Mouse (Mus musculus): ENCODE data around the gene Trim21.

Trim21 gene

DNA sequence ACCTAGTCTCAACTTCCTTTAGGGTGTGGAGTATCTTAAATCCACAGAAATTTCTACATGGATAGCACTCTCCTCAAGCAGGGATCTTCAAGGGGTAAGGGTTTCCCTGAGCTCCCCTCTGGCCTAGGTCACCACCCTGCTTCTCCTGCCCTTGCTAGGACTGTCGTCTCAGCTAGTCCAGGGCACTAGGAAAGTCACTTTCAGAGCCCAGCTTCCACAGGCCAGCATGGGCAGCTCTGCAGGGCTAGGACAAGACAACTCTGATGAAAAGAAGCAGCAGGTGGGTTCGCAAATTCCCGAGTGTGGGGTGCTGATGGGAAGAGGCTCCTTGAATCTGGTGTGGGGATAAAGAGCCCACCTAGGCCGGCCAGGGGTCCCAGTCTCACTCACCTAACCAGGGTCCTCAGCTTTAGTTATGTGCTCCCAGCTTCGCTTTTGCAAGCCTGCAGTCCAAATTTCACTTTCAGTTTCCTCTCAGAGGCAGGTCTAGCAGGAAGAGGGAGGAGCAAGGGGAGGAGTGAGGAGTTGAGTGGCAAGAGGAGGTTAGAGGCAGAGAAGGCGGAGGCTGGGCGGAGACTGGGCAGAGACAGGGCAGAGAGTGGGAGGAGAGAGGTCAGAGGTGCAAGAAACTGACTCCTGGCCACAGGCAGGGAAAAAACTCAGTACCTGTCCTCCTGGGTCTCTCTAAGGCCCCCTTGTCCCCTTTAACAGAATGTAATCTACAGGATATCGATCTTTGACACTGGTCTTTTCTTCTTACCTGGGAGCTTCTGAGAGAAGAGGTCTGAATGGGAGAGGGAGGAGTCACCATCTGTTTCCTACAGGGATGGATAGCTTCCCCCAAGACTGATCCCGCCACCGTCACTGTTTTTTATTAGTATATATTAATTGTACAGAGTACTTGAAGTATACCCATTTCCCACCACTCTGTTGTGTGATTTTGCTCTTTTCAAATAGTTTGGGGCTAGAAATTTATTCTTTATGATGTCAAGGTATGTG, at the start of gene Trim21:
Gene Trim21 (minus strand): TSS at position 488 of the 999 bp plus-strand sequence.
- peak; percentile 82 to 90 for DNase-seq

DNA sequence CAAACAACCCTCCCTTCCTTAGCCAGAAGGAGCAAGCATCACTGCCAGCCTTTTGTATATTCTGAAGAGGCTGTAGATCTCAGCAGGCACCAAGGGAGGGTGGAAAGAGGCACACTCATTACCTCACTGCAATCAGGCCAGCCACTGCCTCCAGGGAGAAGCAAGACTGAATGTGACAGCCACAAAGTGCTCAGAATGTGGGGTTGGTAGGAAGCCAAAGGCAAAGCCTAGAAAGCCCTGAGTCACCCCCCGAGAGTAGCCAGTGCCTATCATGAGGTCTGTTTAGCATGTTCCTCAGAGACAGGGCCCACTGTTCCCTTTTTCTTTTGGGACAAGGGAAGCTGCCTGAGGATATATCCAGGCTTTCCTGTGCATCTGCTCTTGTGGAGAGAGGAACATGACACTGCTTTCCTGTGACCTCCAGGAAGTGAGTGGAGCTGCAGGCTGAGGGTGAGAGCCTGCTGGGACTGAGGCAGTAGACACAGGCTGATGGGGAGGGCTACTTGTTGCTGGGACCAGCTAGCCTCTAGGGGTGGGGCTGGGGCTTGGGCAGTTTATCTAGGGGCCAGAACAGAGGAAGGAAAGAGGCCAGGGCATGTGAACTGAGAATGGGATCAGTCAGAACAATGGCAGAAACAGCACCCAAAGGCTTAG, 32.2 kb upstream of the Trim21 start, which contains the start of gene Olfr552:
Gene Olfr552 (plus strand): TSS at position 393 of the 654 bp plus-strand sequence.
- no peak for DNase-seq

DNA sequence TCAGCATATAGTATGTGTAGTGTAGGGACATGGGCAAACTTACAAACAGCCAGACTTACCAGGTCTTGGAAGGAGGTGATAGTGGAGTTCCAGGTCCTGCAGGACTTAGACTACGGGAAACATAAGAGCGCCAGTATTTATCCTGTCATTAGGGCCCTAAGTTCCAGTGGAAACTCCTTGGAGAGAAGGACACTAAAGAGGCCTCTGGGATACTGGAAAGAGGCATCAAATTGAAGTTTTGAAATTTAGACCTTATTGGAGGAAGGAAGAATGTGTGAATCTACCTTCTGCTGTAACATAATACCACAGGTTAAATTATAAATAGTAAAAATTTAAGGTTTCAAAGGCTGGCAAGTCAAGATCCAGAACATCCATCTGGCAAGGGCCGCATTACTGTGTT, 26.5 kb upstream of the Trim21 start, which contains the start of gene Olfr551:
Gene Olfr551 (minus strand): TSS at position 101 of the 400 bp plus-strand sequence.
- no peak for DNase-seq

DNA sequence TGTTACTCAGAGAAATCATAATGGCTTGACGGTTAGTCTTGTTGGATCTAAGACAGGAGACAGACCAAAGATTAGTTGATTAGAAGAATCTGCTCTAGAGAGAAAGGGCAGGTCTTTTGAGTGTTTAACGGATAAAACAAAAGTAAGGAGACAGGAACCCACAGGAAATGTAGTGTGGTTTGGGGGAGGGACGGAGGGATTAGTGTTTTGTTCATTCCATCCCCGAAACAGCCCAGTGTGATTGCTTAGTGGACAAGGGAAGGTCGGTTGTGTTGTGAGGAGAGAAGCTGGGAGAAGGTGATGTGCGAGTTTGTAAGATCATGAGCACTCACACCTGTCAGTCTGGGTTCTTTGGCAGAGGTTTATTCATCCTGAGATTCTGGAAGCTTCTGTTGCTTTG, 10.7 kb upstream of the Trim21 start:
- DNase-seq = no peak

DNA sequence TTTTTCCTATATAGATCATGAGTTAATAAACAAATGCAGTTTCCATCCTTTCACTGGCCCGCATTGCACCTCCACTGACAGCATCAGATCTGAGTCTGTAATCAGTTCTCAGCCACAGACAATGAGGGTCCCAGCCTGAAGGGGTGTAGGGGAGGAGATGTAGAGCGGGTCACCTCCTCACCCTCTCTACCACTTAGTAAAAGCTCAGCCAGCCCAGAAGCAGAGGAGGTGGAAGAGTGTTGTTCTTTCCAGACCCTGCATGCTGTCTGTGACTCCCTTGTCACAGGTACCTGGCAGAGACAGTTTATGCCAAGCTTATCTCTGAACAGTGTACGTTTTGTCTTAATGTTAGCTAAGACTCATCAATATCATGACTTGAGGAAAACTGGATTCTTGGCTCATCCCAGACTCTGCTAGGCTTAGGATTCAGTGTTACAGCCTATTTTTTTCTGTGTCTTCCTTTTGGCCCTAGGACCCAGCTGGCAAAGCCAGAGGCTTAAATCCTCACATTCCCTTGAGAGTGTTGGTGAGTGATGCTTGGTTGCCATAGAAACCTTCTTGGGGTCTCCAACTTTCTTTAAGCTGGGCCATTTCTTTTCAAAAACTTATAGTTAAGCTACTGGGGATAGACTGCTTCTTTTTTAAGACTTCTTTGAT, 8.0 kb upstream of the Trim21 start:
- DNase-seq = no peak

DNA sequence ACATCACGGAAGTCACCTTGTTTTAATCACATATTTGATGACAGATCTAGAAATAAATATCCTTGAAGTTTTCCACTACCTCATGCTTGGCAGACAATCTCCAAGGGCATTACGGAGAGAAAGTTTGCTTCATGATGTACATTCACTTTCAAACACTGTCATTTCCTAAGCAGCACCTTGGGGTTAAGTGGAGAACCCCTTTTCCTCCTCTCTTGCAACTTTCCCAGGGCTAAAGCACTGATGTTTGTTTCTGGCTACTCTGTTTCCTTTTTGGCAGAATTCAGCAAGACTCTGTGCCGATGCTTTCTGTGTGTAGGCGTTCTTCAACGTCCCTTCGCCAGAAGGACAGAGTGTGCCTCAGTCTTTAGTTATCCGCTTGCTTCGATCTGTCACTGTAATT, 5.9 kb upstream of the Trim21 start, which contains the start of gene Olfr550:
Gene Olfr550 (plus strand): TSS at position 301 of the 400 bp plus-strand sequence.
- no peak for DNase-seq

DNA sequence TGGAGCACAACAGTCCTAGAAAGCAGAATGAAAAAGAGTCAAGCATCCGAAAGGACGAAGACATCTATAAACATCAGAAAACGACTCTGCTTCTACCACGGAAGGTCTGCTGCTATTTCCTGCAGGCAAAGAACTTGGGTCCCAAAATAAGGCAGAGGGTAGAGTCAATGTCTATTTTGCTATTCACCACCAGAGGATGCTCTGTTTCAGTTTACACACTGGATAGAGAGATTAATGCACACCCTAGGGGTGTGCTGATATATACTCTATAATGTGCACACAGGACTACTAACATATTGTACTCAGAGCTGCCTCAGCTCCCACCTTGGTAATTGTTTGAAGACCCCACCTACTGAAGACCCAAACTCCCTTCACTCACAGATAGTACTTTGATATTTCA, 933 bp upstream of the Trim21 start:
- no peak for DNase-seq

DNA sequence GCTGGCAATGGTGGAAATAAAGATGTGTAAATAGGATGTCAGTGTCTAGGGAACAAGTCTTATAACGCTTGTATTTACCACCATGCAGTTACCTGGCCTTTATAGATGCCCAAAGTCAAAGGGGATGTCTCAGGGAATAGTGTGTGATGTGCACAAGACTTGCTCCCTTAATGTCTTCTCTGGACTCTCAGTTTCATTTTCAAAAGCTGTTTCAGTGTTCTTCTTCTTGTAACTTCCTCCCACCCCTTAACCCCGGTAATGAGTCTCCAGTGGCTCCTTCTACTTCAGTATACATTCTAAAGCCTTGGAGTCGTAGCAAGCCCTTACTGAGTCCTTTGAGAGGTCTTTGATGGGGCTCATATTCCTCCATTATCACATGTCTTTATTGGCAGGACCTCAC, 12.0 kb downstream of the Trim21 start:
- DNase-seq = no peak

DNA sequence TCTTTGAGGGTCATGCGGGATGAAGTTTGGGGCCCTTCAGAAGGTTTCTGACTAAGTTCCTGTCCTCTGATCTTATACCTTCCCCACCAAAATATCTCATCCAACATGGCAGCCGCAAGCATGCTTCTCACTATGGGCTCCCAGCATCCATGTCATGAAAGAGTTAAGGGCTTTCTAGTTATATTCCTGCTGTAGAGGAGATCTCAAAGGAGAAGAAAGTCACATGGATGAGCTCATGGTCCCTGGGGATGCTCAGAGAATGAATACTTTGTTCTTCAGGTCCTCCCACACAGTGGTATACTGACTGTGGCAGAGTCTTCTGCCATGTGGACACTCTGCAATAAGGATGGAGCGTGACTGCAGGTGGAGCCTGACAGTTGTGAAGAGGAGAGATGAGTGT, 15.7 kb downstream of the Trim21 start, which contains the start of gene Olfr549:
Gene Olfr549 (plus strand): TSS at position 301 of the 400 bp plus-strand sequence.
- no peak for DNase-seq

DNA sequence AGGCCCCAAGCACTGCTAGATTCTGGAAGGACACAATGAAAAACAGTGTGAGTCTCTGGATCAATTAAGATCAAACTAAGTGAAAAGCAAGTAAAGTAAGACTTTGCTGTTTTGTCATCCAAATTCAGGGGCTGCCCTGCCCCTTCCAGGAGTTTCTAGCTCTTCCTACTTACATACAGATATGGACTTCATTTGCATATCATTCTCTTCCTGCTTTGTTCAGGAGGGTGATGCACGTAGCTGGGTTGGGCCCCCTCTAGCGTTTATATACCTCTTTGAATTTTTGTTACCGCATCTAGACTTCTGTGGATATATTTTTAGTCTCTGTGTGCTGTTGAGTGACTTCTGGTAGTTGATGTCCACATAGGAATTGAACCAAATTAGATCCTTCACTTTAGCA, 24.0 kb downstream of the Trim21 start:
- DNase-seq = no peak

DNA sequence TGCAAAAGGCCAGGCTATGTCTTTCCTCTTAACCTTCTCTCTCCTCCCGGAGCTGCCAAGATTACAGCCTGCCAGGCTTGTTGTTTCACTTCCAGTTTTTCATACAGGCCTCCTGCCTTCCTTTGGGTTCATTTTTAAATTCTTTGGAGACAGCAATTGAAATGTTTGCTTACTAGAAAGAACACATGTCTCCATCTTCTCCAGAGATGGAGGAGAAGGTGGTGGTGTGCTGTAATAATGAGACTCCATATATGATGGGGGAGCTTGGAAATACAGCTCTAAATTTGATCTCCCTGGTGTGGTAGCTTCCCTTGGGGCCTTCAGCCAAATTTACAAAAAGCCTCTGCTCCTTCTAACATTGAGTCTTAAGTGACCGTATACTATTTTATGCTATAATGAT, 24.7 kb downstream of the Trim21 start, which contains the start of gene Olfr548-ps1:
Gene Olfr548-ps1 (plus strand): TSS at position 301 of the 400 bp plus-strand sequence.
- no peak for DNase-seq

DNA sequence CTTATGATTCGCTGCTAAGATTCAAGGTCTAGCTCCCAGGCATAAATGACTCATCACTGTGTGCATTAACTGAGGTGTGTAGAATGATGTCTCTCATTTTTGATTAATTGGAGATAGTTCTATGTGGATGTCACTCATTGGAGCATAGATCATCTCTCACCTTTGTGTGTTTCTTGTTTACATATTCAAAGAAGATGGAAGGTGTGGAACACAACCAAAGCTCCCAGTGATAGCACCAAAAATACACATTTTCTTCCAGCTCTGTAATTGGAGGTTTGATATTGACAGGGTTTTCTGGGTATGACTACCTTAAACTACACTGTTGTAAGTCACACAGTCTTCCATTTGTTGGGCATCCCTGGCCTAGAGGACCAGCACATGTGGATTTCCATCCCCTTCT, 30.8 kb downstream of the Trim21 start, which contains the start of gene Olfr547:
Gene Olfr547 (plus strand): TSS at position 301 of the 400 bp plus-strand sequence.
- no peak for DNase-seq

DNA sequence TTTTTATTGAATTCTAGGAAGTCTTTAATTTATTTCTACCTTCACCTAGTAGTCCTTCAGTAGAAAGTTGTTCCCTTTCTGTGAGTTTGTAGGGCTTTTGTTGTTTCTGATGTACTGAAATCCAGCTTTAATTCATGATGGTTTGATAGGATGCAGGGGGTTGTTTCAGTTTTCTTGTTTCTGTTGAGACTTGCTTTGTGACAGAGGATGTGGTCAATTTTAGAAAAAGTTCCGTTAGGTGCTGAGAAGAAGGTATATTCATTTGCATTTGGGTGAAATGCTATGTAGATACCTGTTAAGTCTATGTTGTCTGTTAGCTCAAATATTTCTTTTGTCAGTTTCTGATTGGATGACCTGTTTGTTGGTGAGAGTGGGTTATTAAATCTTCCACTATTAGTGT, 36.2 kb downstream of the Trim21 start:
- DNase-seq = no peak

DNA sequence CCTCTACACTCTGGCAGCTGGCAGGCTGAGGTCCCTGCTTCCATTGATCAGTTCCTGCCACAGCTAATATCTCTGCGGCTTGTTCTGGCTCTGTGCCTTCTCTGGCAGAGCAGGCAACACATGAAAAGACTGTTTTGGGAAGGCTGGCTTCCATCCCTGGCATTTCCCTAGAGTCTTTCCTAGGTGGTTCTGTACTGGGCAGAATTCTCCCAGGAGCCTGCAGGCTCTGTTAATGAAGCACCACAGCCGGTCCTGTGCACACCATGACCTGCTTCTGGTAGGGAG, 48.3 kb downstream of the Trim21 start:
- DNase-seq = no peak

DNA sequence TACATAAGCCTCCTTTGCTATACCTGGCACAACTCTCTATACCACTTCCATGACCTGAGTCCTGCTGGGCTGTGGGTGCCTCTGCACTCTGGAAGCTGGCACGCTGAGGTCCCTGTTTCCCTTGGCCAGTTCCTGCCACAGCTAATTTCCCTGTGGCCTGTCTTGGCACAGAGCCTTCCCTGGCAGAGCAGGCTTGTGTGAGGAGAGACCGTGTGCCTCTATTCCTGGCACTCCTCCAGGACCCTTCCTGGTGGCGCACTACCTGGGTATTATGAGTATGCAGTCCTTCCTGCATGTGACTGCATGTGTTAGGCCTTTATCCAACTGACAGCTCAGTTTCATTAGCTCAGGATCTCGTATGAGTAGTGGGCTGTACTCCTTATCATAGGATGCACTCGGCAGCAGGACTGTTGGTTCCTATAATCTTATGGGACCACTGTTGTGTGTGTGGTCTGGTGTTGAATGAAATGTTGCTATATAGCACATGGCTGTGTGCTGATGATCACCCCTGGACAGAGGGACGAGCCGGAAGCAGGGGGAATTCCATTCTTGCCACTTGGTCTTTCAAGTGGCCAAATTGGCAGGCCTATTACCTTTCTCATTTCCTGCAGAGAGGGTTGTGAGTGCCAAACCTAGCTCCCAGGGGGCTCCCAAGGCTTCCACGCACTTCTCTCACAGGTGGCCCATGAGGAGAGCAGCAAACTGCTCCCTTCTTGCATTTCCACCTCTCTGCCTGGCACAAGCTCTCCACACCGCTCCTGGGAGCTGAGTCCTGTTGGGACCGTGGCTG, 48.8 kb downstream of the Trim21 start:
- no peak for DNase-seq

DNA sequence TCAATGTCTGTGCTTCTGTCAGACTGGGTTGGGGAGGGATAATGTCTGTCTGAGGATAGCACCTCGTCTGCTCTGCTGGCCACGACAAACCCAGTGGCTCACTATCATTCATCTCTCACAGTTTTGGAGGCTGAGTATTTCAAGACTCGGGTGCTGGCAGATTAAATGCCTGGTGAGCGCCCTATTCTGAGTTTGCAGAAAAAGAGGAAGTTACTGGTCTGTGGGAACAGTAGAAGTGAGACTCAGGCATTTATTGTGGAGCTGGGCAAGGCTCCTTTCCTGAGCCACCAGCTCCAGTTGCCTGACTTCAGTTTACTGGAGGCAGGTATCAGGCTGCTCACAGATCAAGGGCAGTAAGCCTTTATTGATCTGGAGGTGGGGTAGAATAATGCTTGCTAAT, 51.1 kb downstream of the Trim21 start:
- DNase-seq = no peak

DNA sequence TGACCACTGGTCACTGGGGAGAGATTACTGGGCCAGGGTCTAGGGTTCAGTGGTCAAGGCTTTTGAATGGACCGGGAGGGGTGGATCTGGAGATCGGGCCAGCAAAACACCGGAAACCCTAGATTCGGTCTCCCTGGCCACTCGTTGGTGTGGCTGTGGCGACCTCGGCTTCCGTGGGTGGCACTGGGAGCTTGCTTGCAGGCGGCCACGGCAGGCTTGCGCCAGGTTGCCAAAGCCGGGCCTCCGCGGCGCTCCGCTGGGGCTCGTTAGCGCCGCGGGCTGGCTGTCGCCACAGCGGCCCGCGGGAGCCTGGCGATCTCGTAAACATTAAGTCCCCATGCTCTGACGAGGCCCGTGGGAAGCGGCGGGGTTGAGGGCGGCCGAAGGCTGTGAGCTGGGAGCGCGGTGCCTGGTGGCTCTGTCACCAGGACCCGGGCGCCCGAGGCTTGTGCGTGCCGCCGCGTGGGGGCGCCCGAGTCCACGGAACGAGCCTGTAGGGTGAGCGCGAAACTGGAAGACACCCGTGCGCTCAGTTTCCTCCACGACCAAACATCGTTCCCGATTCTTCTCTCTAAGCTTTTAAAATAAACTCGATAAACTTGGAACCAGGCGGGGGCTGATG, 52.4 kb downstream of the Trim21 start:
- peak; percentile 51 to 53 for DNase-seq

DNA sequence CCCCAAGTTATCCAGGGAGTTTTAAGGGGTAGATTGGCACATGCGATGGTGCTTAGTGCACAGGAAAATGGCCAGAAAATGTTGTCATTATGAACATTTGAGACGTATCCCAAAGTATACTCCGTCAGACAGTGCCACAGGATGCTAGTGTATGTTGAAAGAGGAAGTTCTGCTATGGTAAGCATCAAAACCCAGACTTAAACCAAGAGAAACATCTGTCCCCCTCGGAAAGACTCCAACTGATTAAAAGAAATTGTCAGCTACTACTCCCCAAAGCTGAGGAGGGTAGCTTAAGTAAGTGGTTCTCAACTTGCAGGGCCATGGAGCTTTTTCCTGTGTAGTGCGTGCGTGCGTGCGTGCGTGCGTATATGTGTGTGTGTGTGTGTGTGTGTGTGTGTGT, 53.4 kb downstream of the Trim21 start:
- DNase-seq = no peak

DNA sequence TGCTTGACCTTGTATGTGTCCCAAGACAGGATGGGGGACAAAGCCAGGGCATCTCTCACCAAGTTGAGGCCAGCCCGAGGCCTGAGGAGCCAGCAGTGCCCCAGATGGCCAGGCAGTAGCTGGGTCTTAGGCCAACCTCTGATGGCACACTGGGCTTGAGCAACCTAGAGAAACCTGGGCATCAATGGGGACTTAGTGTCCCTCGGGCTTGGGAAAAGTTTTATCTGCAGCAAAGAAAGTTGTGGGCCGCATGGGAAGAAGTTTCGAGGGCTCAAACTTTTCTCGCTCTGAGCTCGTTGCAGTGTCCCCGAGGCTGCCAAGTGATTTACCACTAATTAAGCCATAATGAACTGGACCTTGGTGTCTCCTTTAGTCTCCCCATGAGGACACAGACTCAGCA, 55.6 kb downstream of the Trim21 start:
- DNase-seq = no peak

DNA sequence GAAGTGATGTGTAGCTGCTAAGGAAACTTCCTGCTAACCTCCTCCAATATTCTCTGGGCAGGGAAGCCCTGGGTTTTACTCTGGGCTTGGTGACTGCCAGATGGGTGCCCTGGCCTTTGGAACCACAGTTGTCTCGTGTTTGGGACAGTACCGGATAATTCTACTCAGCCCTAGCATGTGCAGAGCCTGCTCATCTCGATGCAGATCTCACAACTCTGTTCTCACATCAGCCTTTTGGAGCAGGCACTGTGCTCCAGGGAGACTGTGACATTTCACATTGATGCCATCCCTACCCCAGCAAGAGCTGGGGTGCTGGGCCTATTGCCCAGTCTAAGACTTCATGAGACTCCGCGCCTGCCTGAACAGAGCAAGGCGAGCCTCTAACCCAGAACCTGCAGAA, 56.6 kb downstream of the Trim21 start:
- DNase-seq = no peak

DNA sequence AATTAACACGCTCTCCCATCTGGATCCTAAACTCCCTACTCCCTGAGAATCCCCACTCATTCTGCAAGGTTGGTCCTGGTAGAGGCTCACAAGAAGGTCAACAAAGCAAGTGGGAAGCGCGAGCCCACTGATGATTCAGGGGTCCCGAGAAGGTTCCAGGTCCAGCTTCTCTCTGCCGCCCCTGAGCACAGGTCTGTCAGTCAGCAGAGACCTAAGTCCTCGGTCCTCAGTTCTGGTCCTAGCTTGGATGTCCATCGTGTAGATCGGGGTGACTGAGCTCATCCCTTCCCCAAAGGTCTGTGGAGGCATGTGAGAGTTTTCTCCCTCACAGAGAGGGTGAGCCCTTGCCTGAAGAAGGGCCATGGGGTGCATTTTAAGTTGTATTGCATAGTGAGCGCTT, 57.2 kb downstream of the Trim21 start:
- DNase-seq = no peak
